Mouse (Mus musculus) frontal cortex, postnatal 36 days (tissue): ENCODE results near the gene Drap1.
A peak's percentile ranks its signal among the peaks of the same experiment; 100 is the strongest.

Experiments
- DNase-seq, 2 experiments: peaks; one replicate each; pipeline ENCODE4 v3.0.0; 2022; ENCODE audit warnings: low spot score in 2 of 2

Gene Drap1

DNA sequence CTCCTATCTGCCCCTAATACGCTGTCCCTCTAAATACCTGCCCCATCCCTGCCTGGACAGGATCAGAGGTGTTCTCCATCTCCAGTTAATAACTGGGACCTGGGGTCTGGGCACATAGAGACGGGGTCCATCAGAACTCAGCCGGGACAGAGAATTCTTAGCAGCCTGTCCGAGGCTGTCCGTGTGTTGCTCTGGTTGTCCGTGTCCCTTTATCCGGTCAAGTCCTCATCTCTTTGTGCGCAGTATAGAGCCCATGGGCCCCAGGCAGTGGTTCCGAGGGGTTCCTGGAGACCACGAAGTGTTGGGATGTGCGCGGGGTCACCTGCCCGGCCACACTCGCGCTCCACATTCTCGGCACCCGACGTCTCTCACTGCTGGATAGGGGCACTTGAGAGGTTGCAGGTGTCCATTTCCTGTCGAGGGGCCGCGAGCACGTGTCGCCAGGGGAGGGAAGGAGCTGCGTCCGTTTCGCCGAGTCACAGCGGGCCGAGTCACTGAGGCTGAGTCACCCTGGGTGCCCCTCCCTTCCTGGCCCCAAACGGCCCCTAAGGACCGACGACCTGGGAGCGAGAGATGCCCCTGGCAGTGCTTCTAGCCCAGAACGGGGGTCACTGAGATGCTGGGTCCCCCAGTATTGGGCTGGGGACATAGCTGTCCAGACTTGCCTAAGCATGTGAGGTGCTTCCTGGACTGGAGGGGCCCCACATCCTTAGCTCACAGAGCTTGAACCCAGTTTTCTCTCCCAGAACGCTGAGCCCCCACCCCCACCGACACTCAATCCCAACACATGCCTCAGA is 23.8 kb upstream of the Drap1 start:
- DNase-seq, result no peak

DNA sequence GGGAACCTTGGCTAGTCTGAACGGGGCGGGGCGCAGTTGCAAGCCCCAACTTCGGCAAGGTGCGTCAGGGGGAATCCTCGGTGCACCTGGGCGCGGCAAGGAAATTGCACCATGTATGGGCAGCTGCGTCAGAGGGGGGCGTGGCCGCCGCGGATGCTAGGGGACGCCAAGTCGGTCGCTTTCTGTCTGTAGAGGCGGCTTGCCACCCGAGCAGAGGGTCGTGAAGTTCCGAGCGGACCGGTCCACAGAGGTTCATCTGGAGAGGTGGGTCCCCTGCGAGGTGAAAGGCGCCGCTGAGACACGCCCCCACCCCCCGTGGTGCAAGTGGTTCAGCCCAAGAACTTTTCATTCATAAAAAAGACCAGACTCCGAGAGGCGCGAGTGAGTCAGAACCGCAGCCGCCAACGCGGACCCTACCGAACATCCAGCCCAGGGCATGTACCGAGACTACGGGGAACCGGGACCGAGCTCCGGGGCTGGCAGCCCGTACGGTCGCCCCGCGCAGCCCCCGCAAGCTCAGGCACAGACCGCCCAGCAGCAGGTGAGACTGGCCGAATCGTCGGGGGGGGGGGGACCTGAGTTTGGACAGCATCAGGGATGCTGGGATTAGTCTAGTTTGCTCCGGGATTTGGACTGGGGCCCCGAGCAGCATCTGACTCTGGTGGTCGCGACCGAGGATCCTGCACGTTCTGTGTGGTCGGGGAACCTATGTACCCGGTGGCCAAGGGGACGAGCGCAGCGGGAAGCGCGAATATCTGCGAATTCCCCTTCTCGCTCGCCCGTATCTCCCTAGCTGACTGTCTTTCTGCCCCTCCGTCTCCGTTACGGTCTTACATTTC is 23.0 kb upstream of the Drap1 start, which contains the start of gene Fosl1:
Gene Fosl1 (plus strand): TSS at position 33 of the 839 bp plus-strand sequence.
- DNase-seq, result peak in 1 of 2 experiments; percentile 69

- DNase-seq, result no peak
These were observed 21.0 kb upstream of the Drap1 start for GRCm38 (mm10) chr19:5445747-5446146.

DNA sequence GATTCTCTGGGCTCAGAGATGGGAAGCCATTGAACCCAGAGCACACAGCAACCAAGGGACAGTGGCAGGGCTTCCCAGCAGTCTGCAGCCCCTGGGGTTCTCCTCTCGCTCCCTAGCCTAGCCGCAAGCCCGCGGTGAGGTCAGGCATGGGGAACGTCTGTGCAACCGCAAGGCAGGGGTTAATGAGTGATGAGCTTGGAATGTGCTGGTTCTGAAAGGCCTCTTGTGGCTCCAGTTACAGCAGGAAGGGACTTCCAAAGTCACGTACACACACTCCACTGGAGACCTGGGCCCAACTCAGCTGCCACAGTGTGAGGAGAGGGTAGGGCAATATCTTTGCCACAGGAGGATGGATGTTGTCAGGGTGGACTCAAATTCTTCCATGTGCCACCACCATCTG is 20.2 kb upstream of the Drap1 start:
- no peak for DNase-seq

GRCm38 (mm10) chr19:5444371-5444908 is 19.7 kb upstream of the Drap1 start:
- DNase-seq, result no peak

DNA sequence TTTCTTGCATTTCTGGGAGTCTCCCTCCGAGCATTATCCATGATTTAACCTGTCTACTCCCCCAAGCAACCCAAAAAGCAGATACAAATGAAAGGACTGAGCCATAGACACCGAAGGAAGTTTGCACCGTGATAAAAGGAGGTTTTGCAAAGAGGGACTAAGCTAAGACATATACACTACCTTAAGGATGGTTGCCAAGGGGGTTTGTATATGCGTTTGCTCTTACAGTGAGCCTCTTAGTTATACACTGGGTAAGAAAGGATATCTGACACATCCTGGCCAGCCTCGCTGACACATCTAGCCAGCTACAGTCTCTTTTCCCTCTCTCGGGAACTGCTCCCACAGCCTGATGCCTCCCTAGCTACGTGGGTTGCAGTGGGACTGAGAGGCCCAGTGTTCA is 9.2 kb upstream of the Drap1 start:
- DNase-seq, result no peak

GRCm38 (mm10) chr19:5432992-5433852 is 8.4 kb upstream of the Drap1 start:
- DNase-seq, result no peak

GRCm38 (mm10) chr19:5431911-5432464 is 7.2 kb upstream of the Drap1 start:
- no peak for DNase-seq

- no peak for DNase-seq
These were observed 5.6 kb upstream of the Drap1 start for GRCm38 (mm10) chr19:5430408-5430807.

DNA sequence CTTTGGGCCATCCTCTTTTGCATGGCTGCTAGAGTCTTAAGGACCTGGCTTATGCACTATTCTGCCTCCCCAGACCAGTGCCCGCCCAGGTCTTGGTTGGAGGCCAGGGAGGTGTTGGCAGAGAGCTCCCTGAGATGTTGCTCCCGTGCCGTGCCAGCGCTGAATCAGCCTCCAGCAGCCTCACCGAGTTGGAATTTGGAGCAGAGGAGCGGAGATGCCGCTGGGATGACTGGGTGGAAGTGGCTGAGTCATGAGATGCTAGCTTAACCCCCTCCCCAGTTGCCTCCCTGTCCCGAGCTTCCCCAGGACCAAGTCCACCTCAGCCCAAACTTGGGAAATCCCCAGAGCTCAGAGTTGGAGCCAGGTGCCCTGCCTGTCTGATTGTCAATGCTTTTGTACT is 5.0 kb upstream of the Drap1 start:
- no peak for DNase-seq

DNA sequence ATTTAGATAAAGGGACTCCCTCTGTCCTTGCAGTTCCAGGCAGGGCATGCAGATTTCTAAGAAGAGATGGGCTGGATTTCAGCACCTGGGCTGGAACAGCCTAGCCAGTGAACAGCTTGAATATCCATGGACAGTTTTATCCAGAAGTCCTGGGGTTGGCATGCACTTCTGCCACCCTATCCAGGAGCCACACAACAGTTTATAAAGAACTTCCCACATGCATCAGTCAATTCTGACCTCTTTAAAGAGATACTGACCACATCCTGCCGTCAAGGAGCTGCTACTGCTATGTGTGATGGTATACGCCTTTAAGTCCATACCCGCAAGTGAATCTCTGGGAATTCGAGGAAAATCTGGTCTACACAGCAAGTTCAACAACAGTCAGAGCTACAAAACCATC is 4.4 kb upstream of the Drap1 start:
- DNase-seq, result no peak

DNA sequence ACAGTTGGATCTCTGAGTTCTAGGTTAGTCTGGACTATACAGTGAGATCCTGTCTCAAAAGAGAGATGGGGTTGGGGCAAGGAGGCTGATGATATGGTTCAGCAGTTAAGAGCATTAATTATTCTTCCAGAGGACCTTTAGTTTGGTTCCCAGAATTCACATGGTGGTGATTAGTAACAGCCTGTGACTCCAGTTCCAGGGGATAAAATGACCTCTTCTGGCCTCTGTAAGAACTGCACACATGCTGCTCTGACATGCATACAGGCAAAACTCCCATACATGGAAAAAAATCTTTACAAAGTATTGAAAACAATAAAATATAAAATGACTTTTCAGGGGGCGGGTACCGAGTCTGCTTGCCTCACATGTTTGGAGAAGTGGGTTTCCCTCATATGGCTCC is 3.3 kb upstream of the Drap1 start:
- DNase-seq, result no peak

- no peak for DNase-seq
These were observed 2.0 kb upstream of the Drap1 start for GRCm38 (mm10) chr19:5426640-5427290.

DNA sequence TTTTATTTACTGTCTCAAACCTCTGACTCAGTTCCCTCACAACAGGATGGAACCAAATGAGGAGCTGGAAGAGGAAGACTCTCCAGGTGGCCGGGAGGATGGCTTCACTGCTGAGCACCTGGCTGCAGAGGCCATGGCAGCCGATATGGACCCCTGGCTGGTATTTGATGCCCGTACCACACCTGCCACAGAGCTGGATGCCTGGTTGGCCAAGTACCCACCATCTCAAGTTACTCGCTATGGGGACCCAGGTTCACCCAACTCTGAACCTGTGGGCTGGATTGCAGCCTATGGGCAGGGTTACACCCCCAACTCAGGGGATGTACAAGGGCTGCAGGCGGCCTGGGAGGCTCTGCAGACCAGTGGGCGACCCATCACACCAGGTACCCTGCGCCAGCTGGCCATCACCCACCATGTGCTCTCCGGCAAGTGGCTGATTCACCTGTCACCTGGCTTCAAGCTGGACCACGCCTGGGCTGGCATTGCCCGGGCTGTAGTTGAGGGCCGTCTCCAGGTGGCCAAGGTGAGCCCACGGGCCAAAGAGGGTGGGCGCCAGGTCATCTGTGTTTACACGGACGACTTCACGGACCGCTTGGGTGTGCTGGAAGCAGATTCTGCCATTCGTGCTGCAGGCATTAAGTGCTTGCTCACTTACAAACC is 1.3 kb upstream of the Drap1 start:
- DNase-seq, result no peak

GRCm38 (mm10) chr19:5424092-5424781 is 542 bp downstream of the Drap1 start:
- DNase-seq, result peak; percentile 59

- DNase-seq, result no peak
These were observed 1.2 kb downstream of the Drap1 start for GRCm38 (mm10) chr19:5423561-5423960.

DNA sequence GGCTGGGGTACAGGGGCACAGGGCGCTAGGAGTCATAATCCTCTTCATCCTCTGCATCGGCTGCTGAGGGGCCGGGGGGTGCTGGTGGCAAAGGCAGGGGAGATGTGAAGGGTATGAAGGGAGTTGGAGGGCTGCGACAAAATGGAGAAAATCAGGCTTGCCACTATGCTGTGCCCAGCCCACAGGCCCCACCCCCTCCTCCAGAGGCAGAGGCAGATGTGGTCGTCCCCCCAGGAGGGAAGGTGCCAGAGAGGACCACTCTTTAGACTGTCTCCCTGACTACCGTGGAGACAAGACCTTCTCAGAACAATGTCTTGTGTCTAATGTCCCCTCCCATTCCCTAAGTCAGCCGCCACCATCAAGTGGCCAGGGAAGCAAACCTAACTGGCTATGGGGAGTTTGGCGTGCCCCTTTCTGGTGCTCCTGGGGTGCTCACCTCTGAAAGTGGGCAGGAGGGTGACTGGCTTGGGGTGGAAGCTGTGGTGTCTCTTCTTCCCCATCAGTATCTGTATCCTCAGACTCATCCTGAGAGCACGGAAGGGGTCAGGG is 1.8 kb downstream of the Drap1 start:
- DNase-seq, result no peak

GRCm38 (mm10) chr19:5422267-5422666 is 2.5 kb downstream of the Drap1 start:
- no peak for DNase-seq

DNA sequence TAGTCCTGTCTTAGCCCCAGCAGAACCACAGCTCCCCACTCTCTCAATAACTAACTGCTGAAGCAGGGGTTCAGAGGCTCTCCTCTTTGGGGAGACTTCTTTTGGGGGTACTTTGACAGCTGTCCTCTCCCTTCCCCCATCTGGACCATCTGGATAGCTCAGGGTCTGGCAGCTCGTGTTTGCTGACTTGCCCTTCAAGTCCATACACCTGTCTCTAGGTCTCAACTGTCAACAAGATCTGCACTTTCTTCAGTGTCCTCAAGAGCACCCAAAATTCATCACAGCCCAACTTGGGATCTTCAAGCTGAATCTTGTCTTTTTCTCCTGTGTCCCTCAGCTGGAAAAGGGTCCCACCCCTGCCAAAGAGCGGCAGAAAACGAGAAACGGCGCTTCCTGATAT is 3.0 kb downstream of the Drap1 start:
- DNase-seq, result no peak
